Comparison of ENCODE assay signal across 20 mouse cellular contexts in the genomic region with DNA sequence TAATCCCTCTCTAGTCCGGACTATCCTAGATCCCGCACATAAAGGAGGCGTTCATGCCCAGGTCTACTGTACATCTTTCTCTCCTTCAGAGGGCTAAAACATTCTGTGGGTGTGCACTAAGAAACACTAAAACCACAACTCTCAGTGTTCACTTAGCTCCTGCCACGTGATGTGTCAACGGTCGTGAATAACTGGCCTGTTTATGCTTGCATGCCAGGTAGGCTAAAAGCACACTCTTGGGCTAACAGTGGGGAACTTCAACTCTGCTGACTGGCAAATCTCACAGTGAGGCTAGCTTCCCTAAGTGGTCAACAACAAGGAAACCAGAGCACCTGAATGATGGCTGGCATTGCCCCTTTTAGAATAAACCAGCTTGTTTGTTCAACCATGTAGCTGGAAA.
DNase-seq lines count a peak whose midpoint lies in the region; ATAC-seq lines count a peak whose summit lies in the region.
"Had no signal": no experiment of that assay in that cellular context is flagged by ENCODE, and none has a peak within 500 bp of the region (broad histone marks: within the 10 kb centered on the region; RNA-seq: fewer than 3 reads in every experiment).

No protein-coding gene starts in this region.

- intact Hi-C loops in left cerebral cortex, postnatal 14 days (cut with DNase I), result no loop called here

- DNase-seq in CD4-positive, CD25-positive, alpha-beta regulatory T cell, adult 2 months (ENCODE audit: low read depth, low spot score), result peak; percentile 16
- peak; percentile 40 for DNase-seq in NIH3T3 (ENCODE audit: low read depth)
- peak; percentile 42 for DNase-seq in gonadal fat pad, adult 2 months (ENCODE audit: low read depth)
- DNase-seq in adrenal gland, postnatal 10 days, result no peak
- no peak for DNase-seq in left cerebral cortex, postnatal 14 days (ENCODE audit: low spot score in 2 of 2)
- DNase-seq: adrenal gland, postnatal 14 days; cerebellum, adult 11 months; cerebellum, adult 2 months; cerebellum, adult 9-11 months; cerebellum, postnatal 25 days; embryo, embryonic 11 days; gastrocnemius, postnatal 25 days; heart, postnatal 10 days; heart, postnatal 36 days; kidney, adult 2 months had no signal

- ATAC-seq in CD4-positive, CD25-positive, alpha-beta regulatory T cell, adult 4 months, result no peak
- ATAC-seq: activated CD4-positive, CD25-positive, alpha-beta regulatory T cell, adult 4 months; forebrain, embryonic 15.5 days; hindbrain, postnatal 0 days; intestine, postnatal 0 days had no signal

Comparison
In these comparisons a context has a peak if more than half of its experiments do, and no peak if none do; other contexts are left out.
1. DNase-seq: peak in CD4-positive, CD25-positive, alpha-beta regulatory T cell, adult 2 months (single experiment), NIH3T3 (single experiment) and gonadal fat pad, adult 2 months (single experiment); none in adrenal gland, postnatal 10 days (single experiment) and left cerebral cortex, postnatal 14 days (0 of 2).